Mouse (Mus musculus): ENCODE results near the gene Ak1. TPM values are rescaled to one million over a fixed set of nuclear protein-coding genes. Genes with fewer than 3 reads are reported as not detected.

Ak1 gene
- polyA plus RNA-seq, 1 experiment = 157 TPM

GRCm38 (mm10) chr2:32631737-32632394, 10.3 kb downstream of the Ak1 start:
- peak overlapping the region; percentile 41 for H3K4me3 ChIP-seq (ENCODE audit: insufficient read depth, low read length)
- peaks cover 4% of the 10 kb centered on the region; the same call in 1 of the 2 replicates for H3K4me1 ChIP-seq (ENCODE audit: control insufficient read depth, insufficient read depth, low read length)
- no peak overlapping the region for H3K27ac ChIP-seq (ENCODE audit: insufficient read depth, low read length)
- TF ChIP-seq POLR2A (IDR thresholded peaks at IDR 0.05; ENCODE audit: low read depth, low read length) (no peak), CTCF (IDR thresholded peaks at IDR 0.05; ENCODE audit: borderline replicate concordance, insufficient read depth, low read length) (peak; percentile 66; the same call in 1 of the 2 replicates)

GRCm38 (mm10) chr2:32633660-32634059, 12.1 kb downstream of the Ak1 start:
- Histone ChIP-seq H3K4me3 (ENCODE audit: insufficient read depth, low read length) (no peak overlapping the region), H3K4me1 (ENCODE audit: control insufficient read depth, insufficient read depth, low read length) (peaks cover 2% of the 10 kb centered on the region; the same call in 1 of the 2 replicates), H3K27ac (ENCODE audit: insufficient read depth, low read length) (no peak overlapping the region; the same call in 1 of the 2 replicates)
- TF ChIP-seq CTCF (IDR thresholded peaks at IDR 0.05; ENCODE audit: borderline replicate concordance, insufficient read depth, low read length) (no peak), POLR2A (IDR thresholded peaks at IDR 0.05; ENCODE audit: low read depth, low read length) (no peak)

DNA sequence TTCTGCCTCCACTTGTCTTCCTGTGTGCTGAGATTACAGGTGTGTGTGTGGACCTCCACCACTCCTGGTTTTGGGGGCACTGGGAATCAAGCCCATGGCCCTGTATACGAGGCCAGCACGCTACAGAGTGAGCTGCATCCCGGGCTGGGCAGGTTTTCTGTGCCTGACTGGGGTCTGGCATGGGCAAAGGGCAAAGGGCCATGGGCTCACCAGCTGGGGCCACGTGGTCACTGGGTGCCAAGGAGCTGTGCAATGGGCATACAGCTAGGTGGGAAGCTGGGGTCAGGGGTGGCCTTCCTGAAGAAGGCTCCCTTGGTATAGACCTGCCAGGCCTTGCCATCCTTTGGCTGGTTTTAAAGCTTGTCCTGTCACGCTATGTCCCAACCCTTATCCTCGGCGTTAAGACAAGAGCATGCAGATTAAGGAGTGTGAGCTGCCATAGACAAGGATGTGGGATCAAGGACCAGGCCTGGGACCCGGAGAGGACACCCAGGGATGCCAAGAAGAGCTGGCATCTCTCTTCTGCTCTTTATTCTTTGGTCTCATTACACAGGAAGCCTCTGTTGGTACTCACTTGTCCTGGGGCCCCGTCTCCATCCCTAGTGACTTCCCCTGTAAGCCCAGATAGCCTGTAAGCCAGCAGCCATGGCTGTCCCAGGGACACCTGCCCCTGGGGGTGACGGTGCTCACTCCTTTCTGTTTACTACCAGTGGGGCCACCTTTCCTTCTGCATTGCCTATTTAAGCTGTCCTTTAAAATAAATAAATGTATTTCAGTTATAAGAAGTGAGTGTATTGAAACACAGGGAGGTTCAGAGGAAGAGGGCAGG, 12.9 kb downstream of the Ak1 start:
- H3K4me3 ChIP-seq (ENCODE audit: insufficient read depth, low read length) = no peak overlapping the region
- TF ChIP-seq POLR2A (IDR thresholded peaks at IDR 0.05; ENCODE audit: low read depth, low read length) = no peak
- TF ChIP-seq CTCF (IDR thresholded peaks at IDR 0.05; ENCODE audit: borderline replicate concordance, insufficient read depth, low read length) = no peak
- H3K27ac ChIP-seq (ENCODE audit: insufficient read depth, low read length) = no peak overlapping the region
- peaks cover 2% of the 10 kb centered on the region; the same call in 1 of the 2 replicates for H3K4me1 ChIP-seq (ENCODE audit: control insufficient read depth, insufficient read depth, low read length)

DNA sequence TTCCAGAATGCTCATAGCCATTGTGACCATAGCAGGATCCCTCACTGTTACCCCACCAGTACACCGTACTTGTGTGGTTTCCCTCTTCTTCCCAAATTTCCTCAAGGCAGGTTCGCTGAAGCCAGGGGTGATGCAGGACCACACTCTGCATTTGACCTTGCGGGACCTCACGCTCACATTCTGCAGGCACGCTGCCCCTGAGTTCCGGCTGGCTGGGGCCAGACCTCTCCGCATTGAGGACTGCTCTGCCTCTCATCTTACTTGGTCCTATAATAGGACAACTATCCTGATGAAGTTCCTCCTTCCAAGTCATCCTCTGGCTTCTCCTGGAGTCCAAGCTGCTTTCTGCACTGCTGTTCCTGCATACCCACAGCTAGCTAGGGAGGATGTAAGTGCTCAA, 15.1 kb downstream of the Ak1 start:
- no peak; the same call in 1 of the 2 replicates for TF ChIP-seq POLR2A (IDR thresholded peaks at IDR 0.05; ENCODE audit: low read depth, low read length)
- TF ChIP-seq CTCF (IDR thresholded peaks at IDR 0.05; ENCODE audit: borderline replicate concordance, insufficient read depth, low read length) = no peak
- peaks cover 2% of the 10 kb centered on the region; the same call in 1 of the 2 replicates for H3K4me1 ChIP-seq (ENCODE audit: control insufficient read depth, insufficient read depth, low read length)
- H3K4me3 ChIP-seq (ENCODE audit: insufficient read depth, low read length) = no peak overlapping the region
- no peak overlapping the region for H3K27ac ChIP-seq (ENCODE audit: insufficient read depth, low read length)

- Histone ChIP-seq H3K4me1 (ENCODE audit: control insufficient read depth, insufficient read depth, low read length) (peaks cover 2% of the 10 kb centered on the region; the same call in 1 of the 2 replicates), H3K27ac (ENCODE audit: insufficient read depth, low read length) (no peak overlapping the region), H3K4me3 (ENCODE audit: insufficient read depth, low read length) (no peak overlapping the region)
- TF ChIP-seq CTCF (IDR thresholded peaks at IDR 0.05; ENCODE audit: borderline replicate concordance, insufficient read depth, low read length) (no peak), POLR2A (IDR thresholded peaks at IDR 0.05; ENCODE audit: low read depth, low read length) (no peak)
Measured at GRCm38 (mm10) chr2:32637778-32638281, 16.3 kb downstream of the Ak1 start.

GRCm38 (mm10) chr2:32639632-32640031, 18.1 kb downstream of the Ak1 start:
- Histone ChIP-seq H3K27ac (ENCODE audit: insufficient read depth, low read length) (no peak overlapping the region), H3K4me3 (ENCODE audit: insufficient read depth, low read length) (no peak overlapping the region), H3K4me1 (ENCODE audit: control insufficient read depth, insufficient read depth, low read length) (no peaks in the 10 kb centered on the region)
- no peak for TF ChIP-seq POLR2A (IDR thresholded peaks at IDR 0.05; ENCODE audit: low read depth, low read length)
- no peak for TF ChIP-seq CTCF (IDR thresholded peaks at IDR 0.05; ENCODE audit: borderline replicate concordance, insufficient read depth, low read length)

DNA sequence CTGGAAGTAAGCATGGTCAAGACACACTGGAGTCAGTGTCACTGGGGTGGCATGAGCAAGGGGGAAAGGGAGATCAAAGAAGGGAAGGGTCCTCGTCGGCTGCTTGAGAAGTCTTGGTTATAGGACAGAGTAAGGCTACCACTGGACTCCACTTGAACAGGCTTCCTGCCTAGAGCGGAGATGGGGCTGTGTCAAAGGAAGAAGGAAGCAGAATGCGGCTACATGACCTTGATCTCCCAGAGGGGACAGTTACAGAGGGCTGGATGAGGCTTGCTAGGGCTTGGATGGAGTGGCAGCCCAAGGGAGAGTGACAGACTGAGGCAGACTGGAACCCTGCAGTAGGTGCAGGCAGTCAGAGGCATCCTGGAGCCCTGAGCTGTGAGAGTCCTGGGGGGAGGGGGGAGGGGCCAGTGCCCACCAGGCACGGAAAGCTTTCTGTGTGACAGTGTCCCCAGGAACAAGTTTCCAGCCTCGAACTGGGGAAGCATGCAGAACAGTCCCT, 19.0 kb downstream of the Ak1 start:
- Histone ChIP-seq H3K27ac (ENCODE audit: insufficient read depth, low read length) (no peak overlapping the region), H3K4me1 (ENCODE audit: control insufficient read depth, insufficient read depth, low read length) (no peaks in the 10 kb centered on the region), H3K4me3 (ENCODE audit: insufficient read depth, low read length) (no peak overlapping the region)
- no peak for TF ChIP-seq CTCF (IDR thresholded peaks at IDR 0.05; ENCODE audit: borderline replicate concordance, insufficient read depth, low read length)

GRCm38 (mm10) chr2:32641810-32642209, 20.3 kb downstream of the Ak1 start:
- no peak overlapping the region for H3K4me3 ChIP-seq (ENCODE audit: insufficient read depth, low read length)
- no peaks in the 10 kb centered on the region for H3K4me1 ChIP-seq (ENCODE audit: control insufficient read depth, insufficient read depth, low read length)
- H3K27ac ChIP-seq (ENCODE audit: insufficient read depth, low read length) = no peak overlapping the region
- TF ChIP-seq CTCF (IDR thresholded peaks at IDR 0.05; ENCODE audit: borderline replicate concordance, insufficient read depth, low read length) (no peak), POLR2A (IDR thresholded peaks at IDR 0.05; ENCODE audit: low read depth, low read length) (no peak)

DNA sequence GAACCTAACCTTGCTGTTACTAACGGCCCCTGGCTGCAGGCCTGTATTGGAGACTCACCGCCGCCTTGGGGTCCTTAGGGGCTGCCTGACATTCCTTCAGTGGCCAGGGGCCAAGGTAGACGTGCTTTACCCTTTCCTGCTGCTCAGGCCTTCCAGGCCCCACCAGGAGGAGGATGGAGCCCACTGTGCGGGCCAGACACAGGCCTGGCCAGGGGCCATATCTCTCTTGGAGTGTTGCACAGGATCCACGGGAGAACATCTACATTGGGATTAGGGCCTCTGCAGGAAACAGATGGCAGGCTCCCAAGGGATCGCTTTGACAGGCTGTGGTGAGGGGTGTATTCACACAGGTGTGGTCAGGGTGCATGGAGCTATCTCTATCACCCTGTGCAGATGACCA, 21.3 kb downstream of the Ak1 start:
- no peak for TF ChIP-seq CTCF (IDR thresholded peaks at IDR 0.05; ENCODE audit: borderline replicate concordance, insufficient read depth, low read length)
- no peak for TF ChIP-seq POLR2A (IDR thresholded peaks at IDR 0.05; ENCODE audit: low read depth, low read length)
- no peaks in the 10 kb centered on the region for H3K4me1 ChIP-seq (ENCODE audit: control insufficient read depth, insufficient read depth, low read length)
- H3K27ac ChIP-seq (ENCODE audit: insufficient read depth, low read length) = no peak overlapping the region
- no peak overlapping the region for H3K4me3 ChIP-seq (ENCODE audit: insufficient read depth, low read length)

Measured in embryonic fibroblast, embryonic 13.5 days (primary cell).